18 mouse cellular contexts compared by ENCODE assay signal in the genomic region with DNA sequence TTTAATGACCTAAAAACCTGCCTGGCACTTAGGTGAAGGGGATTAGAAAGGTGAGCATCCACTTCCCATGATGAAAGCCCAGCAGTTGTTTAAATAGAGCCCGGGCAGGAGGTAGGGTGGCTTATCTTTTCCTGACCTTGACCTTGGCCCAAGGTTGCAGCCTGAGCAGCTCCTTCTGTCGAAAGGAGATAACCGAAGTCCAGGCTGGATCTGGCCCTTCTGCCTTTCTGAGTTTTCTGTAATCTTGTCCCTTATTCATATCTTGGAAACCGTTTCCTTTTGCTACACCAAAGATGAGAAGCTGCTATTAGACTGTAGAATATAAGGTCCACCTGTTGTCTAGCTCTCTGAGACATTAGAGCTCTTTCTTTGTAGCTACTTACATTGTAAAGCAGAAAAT.
A peak's percentile ranks its signal among the peaks of the same experiment; 100 is the strongest.
DNase-seq lines count a peak whose midpoint lies in the region; ATAC-seq and TF ChIP-seq lines count a peak whose summit lies in the region.
"Had no signal": no experiment of that assay in that cellular context is flagged by ENCODE, and none has a peak within 500 bp of the region (broad histone marks: within the 10 kb centered on the region; RNA-seq: fewer than 3 reads in every experiment).

No protein-coding gene starts in this region.

- H3K4me2 ChIP-seq in heart, embryonic 11.5 days, result no peak overlapping the region
- peak overlapping the region; percentile 37 for H3K4me2 ChIP-seq in liver, postnatal 0 days (ENCODE audit: low read depth, low read length)
- H3K4me2 ChIP-seq: limb, embryonic 15.5 days; neural tube, embryonic 12.5 days had no signal

- TF ChIP-seq POLR2A in lung, adult 2 months (IDR thresholded peaks at IDR 0.05; ENCODE audit: borderline replicate concordance, extremely low read depth, low read depth, low read length), result no peak

- H3K36me3 ChIP-seq in heart, embryonic 11.5 days (ENCODE audit: control insufficient read depth, insufficient read depth, low read length), result no peaks in the 10 kb centered on the region
- peaks cover 45% of the 10 kb centered on the region for H3K36me3 ChIP-seq in G1E (replicated peaks)
- H3K36me3 ChIP-seq in liver, postnatal 0 days (replicated peaks; ENCODE audit: insufficient read depth, low read length), result no peaks in the 10 kb centered on the region

- ATAC-seq in heart, embryonic 11.5 days (replicated peaks; ENCODE audit: insufficient number of reproducible peaks, low FRiP score, low TSS enrichment), result peak; percentile 70
- ATAC-seq in G1E (ENCODE audit: extremely low read depth, insufficient number of reproducible peaks, low FRiP score, poor library complexity, severe bottlenecking), result peak; percentile 47
- ATAC-seq in erythroblast, adult 5-6 weeks (replicated peaks; ENCODE audit: low FRiP score, poor library complexity, severe bottlenecking), result peak; percentile 70
- peak; percentile 64 for ATAC-seq in liver, postnatal 0 days
- ATAC-seq: hindbrain, embryonic 16.5 days; midbrain, embryonic 16.5 days had no signal

- peak overlapping the region; percentile 72 for H3K27ac ChIP-seq in heart, embryonic 11.5 days (ENCODE audit: low read depth, low read length)
- H3K27ac ChIP-seq in liver, postnatal 0 days (ENCODE audit: low read depth), result peak overlapping the region; percentile 83
- H3K27ac ChIP-seq: limb, embryonic 15.5 days; macrophage; neural tube, embryonic 12.5 days had no signal

- no peak overlapping the region for H3K4me3 ChIP-seq in heart, embryonic 11.5 days (ENCODE audit: low read depth, low read length)
- no peak overlapping the region for H3K4me3 ChIP-seq in G1E (ENCODE audit: low read depth, low read length)
- no peak overlapping the region for H3K4me3 ChIP-seq in liver, postnatal 0 days (ENCODE audit: low read depth, low read length)
- H3K4me3 ChIP-seq in lung, adult 2 months (replicated peaks; ENCODE audit: extremely low read depth, low read depth, low read length), result no peak overlapping the region
- H3K4me3 ChIP-seq: limb, embryonic 15.5 days; neural tube, embryonic 12.5 days had no signal

- H3K27me3 ChIP-seq in heart, embryonic 11.5 days (ENCODE audit: control insufficient read depth, insufficient read depth, low read length), result no peaks in the 10 kb centered on the region
- H3K27me3 ChIP-seq in G1E (ENCODE audit: insufficient read depth, low read length), result no peaks in the 10 kb centered on the region
- no peaks in the 10 kb centered on the region for H3K27me3 ChIP-seq in liver, postnatal 0 days (ENCODE audit: insufficient read depth, low read length)
- H3K27me3 ChIP-seq: limb, embryonic 15.5 days; neural tube, embryonic 12.5 days had no signal

- WGBS in heart, embryonic 11.5 days (ENCODE audit: insufficient replicate concordance), result 17% methylated on average over 4 of the region's 4 CpGs
- 20% methylated on average over 4 of the region's 4 CpGs for WGBS in liver, postnatal 0 days (ENCODE audit: insufficient replicate concordance)
- 63% methylated on average over 4 of the region's 4 CpGs for WGBS in lung, adult 2 months

- H3K4me1 ChIP-seq in heart, embryonic 11.5 days (ENCODE audit: control insufficient read depth, insufficient read depth, low read length), result peaks cover 26% of the 10 kb centered on the region
- peaks cover 61% of the 10 kb centered on the region for H3K4me1 ChIP-seq in G1E (ENCODE audit: insufficient read depth, low read depth, low read length)
- H3K4me1 ChIP-seq in liver, postnatal 0 days (ENCODE audit: insufficient read depth), result peaks cover 44% of the 10 kb centered on the region
- H3K4me1 ChIP-seq in lung, adult 2 months (ENCODE audit: control insufficient read depth, insufficient read depth, low read length), result peaks cover 11% of the 10 kb centered on the region

- no peaks in the 10 kb centered on the region for H3K9me3 ChIP-seq in heart, embryonic 11.5 days (replicated peaks; ENCODE audit: control insufficient read depth, low read length)
- H3K9me3 ChIP-seq in G1E (replicated peaks), result no peaks in the 10 kb centered on the region
- H3K9me3 ChIP-seq in liver, postnatal 0 days (ENCODE audit: low read length), result no peaks in the 10 kb centered on the region
- H3K9me3 ChIP-seq: limb, embryonic 15.5 days; neural tube, embryonic 12.5 days had no signal

- no peak for TF ChIP-seq CTCF in G1E (IDR thresholded peaks at IDR 0.05; ENCODE audit: low read depth, low read length)
- TF ChIP-seq CTCF in liver, postnatal 0 days (IDR thresholded peaks at IDR 0.05; ENCODE audit: low read depth), result no peak
- no peak for TF ChIP-seq CTCF in lung, adult 2 months (IDR thresholded peaks at IDR 0.05; ENCODE audit: insufficient read depth, low read length)

- no peak overlapping the region for H3K9ac ChIP-seq in heart, embryonic 11.5 days (ENCODE audit: low read depth, low read length)
- H3K9ac ChIP-seq in liver, postnatal 0 days (replicated peaks), result no peak overlapping the region
- H3K9ac ChIP-seq: limb, embryonic 15.5 days; neural tube, embryonic 12.5 days had no signal

- peak; percentile 99 for TF ChIP-seq EP300 in liver, postnatal 0 days (IDR thresholded peaks at IDR 0.05; ENCODE audit: low read depth)

- intact Hi-C loops in heart, postnatal 25 days (cut with DNase I), result loop anchor here (5.0 kb wide), 1 partner anchor 45 kb away; no protein-coding TSS in a partner anchor

- no peak for DNase-seq in heart, postnatal 25 days (ENCODE audit: low spot score)
- DNase-seq in G1E (ENCODE audit: low spot score), result peak; percentile 38
- DNase-seq in liver, postnatal 0 days, result peak; percentile 50
- no peak for DNase-seq in layer of hippocampus, adult 8-10 months (ENCODE audit: low spot score in 2 of 2)
- DNase-seq in thymus, postnatal 14 days, result no peak
- no peak for DNase-seq in lung, adult 2 months
- DNase-seq: cerebellum, adult 9-10 months; gastrocnemius, postnatal 25 days; kidney, adult 8-10 months; retina, postnatal 1 day; thymus, postnatal 36 days had no signal

Comparison
In these comparisons a context has a peak if more than half of its experiments do, and no peak if none do; other contexts are left out.
1. DNase-seq: peak in G1E (single experiment) and liver, postnatal 0 days (single experiment); none in heart, postnatal 25 days (single experiment), layer of hippocampus, adult 8-10 months (0 of 2), thymus, postnatal 14 days (single experiment) and lung, adult 2 months (single experiment).
2. Peak in every context shown above with its lines, with median percentiles within 50 percentile points of each other: ATAC-seq.